Mouse (Mus musculus) MN1 (cell line): Measurements from ENCODE around the gene Prr3.
A peak's percentile ranks its signal among the peaks of the same experiment; 100 is the strongest.
"Not testable (repeated sequence)": the region's sequence is repeated elsewhere in the genome, so short reads cannot be mapped to it uniquely, and the experiment has no call there.

Source experiments
- DNase-seq: peaks from one replicate; pipeline ENCODE4 v3.0.0-alpha.2; 2016; ENCODE audit warnings: low spot score

The Prr3 gene

GRCm38 (mm10) chr17:35979401-35980362 is at the start of gene Prr3, which contains the start of gene Gnl1:
Prr3 (minus strand) TSS chr17:35980236.
Gnl1 (plus strand) TSS chr17:35979851.
- peak; percentile 93 for DNase-seq

- DNase-seq, result no peak
Measured at GRCm38 (mm10) chr17:36028879-36029619, 49.0 kb upstream of the Prr3 start.

GRCm38 (mm10) chr17:36027663-36028062 is 47.6 kb upstream of the Prr3 start:
- no peak for DNase-seq

GRCm38 (mm10) chr17:36025901-36026300 is 45.9 kb upstream of the Prr3 start:
- DNase-seq, result no peak

GRCm38 (mm10) chr17:36025197-36025596 is 45.2 kb upstream of the Prr3 start:
- no peak for DNase-seq

GRCm38 (mm10) chr17:36023710-36024654 is 43.9 kb upstream of the Prr3 start:
- DNase-seq, result peak; percentile 49

GRCm38 (mm10) chr17:36022922-36023321 is 42.9 kb upstream of the Prr3 start:
- DNase-seq, result peak; percentile 5

- DNase-seq, result no peak
Measured at GRCm38 (mm10) chr17:36022098-36022497, 42.1 kb upstream of the Prr3 start.

GRCm38 (mm10) chr17:36021309-36021708 is 41.3 kb upstream of the Prr3 start:
- no peak for DNase-seq

- DNase-seq, result no peak
Measured at GRCm38 (mm10) chr17:36020191-36021073, 40.4 kb upstream of the Prr3 start, which contains the start of gene H2-T24. H2-T24 (minus strand) TSS chr17:36020560.

- no peak for DNase-seq
Measured at GRCm38 (mm10) chr17:36019519-36019918, 39.5 kb upstream of the Prr3 start.

- DNase-seq, result no peak
Measured at GRCm38 (mm10) chr17:36018979-36019378, 38.9 kb upstream of the Prr3 start.

GRCm38 (mm10) chr17:36017046-36017445 is 37.0 kb upstream of the Prr3 start:
- no peak for DNase-seq

GRCm38 (mm10) chr17:36014977-36015376 is 34.9 kb upstream of the Prr3 start:
- DNase-seq, result no peak

GRCm38 (mm10) chr17:36004409-36004808 is 24.4 kb upstream of the Prr3 start:
- DNase-seq, result not testable (repeated sequence)

GRCm38 (mm10) chr17:36003331-36003730 is 23.3 kb upstream of the Prr3 start:
- no peak for DNase-seq

- no peak for DNase-seq
Measured at GRCm38 (mm10) chr17:36001966-36002365, 21.9 kb upstream of the Prr3 start.

- no peak for DNase-seq
Measured at GRCm38 (mm10) chr17:36001121-36001897, 21.3 kb upstream of the Prr3 start.

GRCm38 (mm10) chr17:36000349-36000748 is 20.3 kb upstream of the Prr3 start:
- DNase-seq, result no peak

GRCm38 (mm10) chr17:35999356-35999755 is 19.3 kb upstream of the Prr3 start:
- no peak for DNase-seq
